Comparison of ENCODE assay signal across 27 mouse cellular contexts in genomic region chr1:66797962-66798361, GRCm38 (mm10).
"Had no signal": no experiment of that assay in that cellular context is flagged by ENCODE, and none has a peak within 500 bp of the region (broad histone marks: within the 10 kb centered on the region; RNA-seq: fewer than 3 reads in every experiment).

No protein-coding gene starts in this region.

- H3K9me3 ChIP-seq: embryonic facial prominence, embryonic 10.5 days; embryonic facial prominence, embryonic 12.5 days; embryonic facial prominence, embryonic 13.5 days; embryonic facial prominence, embryonic 15.5 days; forebrain, embryonic 10.5 days; forebrain, embryonic 12.5 days; forebrain, embryonic 13.5 days; forebrain, embryonic 15.5 days had no signal

- H3K4me1 ChIP-seq: embryonic facial prominence, embryonic 10.5 days; embryonic facial prominence, embryonic 12.5 days; embryonic facial prominence, embryonic 13.5 days; embryonic facial prominence, embryonic 15.5 days; forebrain, embryonic 10.5 days; forebrain, embryonic 12.5 days; forebrain, embryonic 15.5 days had no signal

- H3K27me3 ChIP-seq: embryonic facial prominence, embryonic 12.5 days; embryonic facial prominence, embryonic 13.5 days; embryonic facial prominence, embryonic 15.5 days; forebrain, embryonic 12.5 days; forebrain, embryonic 13.5 days; forebrain, embryonic 15.5 days had no signal

- H3K4me2 ChIP-seq: embryonic facial prominence, embryonic 12.5 days; embryonic facial prominence, embryonic 13.5 days; embryonic facial prominence, embryonic 15.5 days; forebrain, embryonic 12.5 days; forebrain, embryonic 13.5 days; forebrain, embryonic 15.5 days had no signal

- H3K4me3 ChIP-seq: embryonic facial prominence, embryonic 10.5 days; embryonic facial prominence, embryonic 12.5 days; embryonic facial prominence, embryonic 13.5 days; embryonic facial prominence, embryonic 15.5 days; erythroblast, embryonic 14.5 days; forebrain, embryonic 10.5 days; forebrain, embryonic 12.5 days; forebrain, embryonic 13.5 days; forebrain, embryonic 15.5 days; gastrocnemius, adult 2 months; heart, adult 2 months had no signal

- H3K27ac ChIP-seq: embryonic facial prominence, embryonic 10.5 days; embryonic facial prominence, embryonic 12.5 days; embryonic facial prominence, embryonic 13.5 days; embryonic facial prominence, embryonic 15.5 days; forebrain, embryonic 10.5 days; forebrain, embryonic 12.5 days; forebrain, embryonic 13.5 days; forebrain, embryonic 15.5 days; gastrocnemius, adult 2 months; heart, adult 2 months had no signal

- DNase-seq: cerebellum, adult 8-10 months; cerebellum, adult 9-10 months; cerebellum, adult 9-11 months; cerebellum, postnatal 10 days; cerebellum, postnatal 14 days; cerebellum, postnatal 25 days; cerebellum, postnatal 36 days; embryo, embryonic 11 days; forebrain, postnatal 0 days; gastrocnemius, adult 2 months; gastrocnemius, postnatal 10 days; gastrocnemius, postnatal 14 days; gastrocnemius, postnatal 25 days; gastrocnemius, postnatal 36 days; heart, adult 18-20 months; heart, adult 2 months had no signal

- ATAC-seq: forebrain, embryonic 13.5 days; forebrain, embryonic 14.5 days; forebrain, embryonic 15.5 days; forebrain, embryonic 16.5 days; forebrain, postnatal 0 days had no signal

- H3K9ac ChIP-seq: embryonic facial prominence, embryonic 12.5 days; embryonic facial prominence, embryonic 13.5 days; embryonic facial prominence, embryonic 15.5 days; forebrain, embryonic 12.5 days; forebrain, embryonic 13.5 days; forebrain, embryonic 15.5 days; forebrain, postnatal 0 days had no signal
